Mouse (Mus musculus) R1 (cell line): ENCODE results near the gene Tfap2b.
A peak's percentile ranks its signal among the peaks of the same experiment; 100 is the strongest.

Experiments used
- DNase-seq: peaks from one replicate; pipeline ENCODE4 v3.0.0-alpha.2; 2018; ENCODE audit warnings: low read depth, low spot score

Tfap2b gene

GRCm38 (mm10) chr1:19232743-19233142 is 24.0 kb downstream of the Tfap2b start:
- DNase-seq = no peak

- DNase-seq = peak; percentile 37
These were observed 25.1 kb downstream of the Tfap2b start for GRCm38 (mm10) chr1:19233857-19234256.

- peak; percentile 62 for DNase-seq
These were observed 25.9 kb downstream of the Tfap2b start for GRCm38 (mm10) chr1:19234432-19235205.

GRCm38 (mm10) chr1:19236051-19236450 is 27.3 kb downstream of the Tfap2b start:
- DNase-seq = no peak

GRCm38 (mm10) chr1:19236591-19236990 is 27.9 kb downstream of the Tfap2b start:
- peak; percentile 38 for DNase-seq

GRCm38 (mm10) chr1:19237061-19237460 is 28.3 kb downstream of the Tfap2b start:
- no peak for DNase-seq

GRCm38 (mm10) chr1:19237721-19238410 is 29.2 kb downstream of the Tfap2b start:
- DNase-seq = no peak

GRCm38 (mm10) chr1:19240054-19240453 is 31.3 kb downstream of the Tfap2b start:
- DNase-seq = no peak

- peak; percentile 55 for DNase-seq
These were observed 32.6 kb downstream of the Tfap2b start for GRCm38 (mm10) chr1:19241316-19241715.

- no peak for DNase-seq
These were observed 33.3 kb downstream of the Tfap2b start for GRCm38 (mm10) chr1:19242021-19242420.

- no peak for DNase-seq
These were observed 36.3 kb downstream of the Tfap2b start for GRCm38 (mm10) chr1:19245032-19245431.

GRCm38 (mm10) chr1:19251286-19251685 is 42.6 kb downstream of the Tfap2b start:
- DNase-seq = no peak

- no peak for DNase-seq
These were observed 60.9 kb downstream of the Tfap2b start for GRCm38 (mm10) chr1:19269596-19269995.
